Mouse (Mus musculus) cerebellum, adult (tissue): ENCODE data around the gene B3galt4.

ENCODE experiments used
- ATAC-seq: cut with Nextera tagmentation; 2 replicates; pipeline ENCODE4 v1.9.2; 2017; ENCODE audit warnings: mild to moderate bottlenecking, moderate library complexity, mixed read lengths; ENCODE audit not compliant: insufficient number of reproducible peaks, low FRiP score, low TSS enrichment

B3galt4 gene

GRCm38 (mm10) chr17:33925406-33926116, 25.7 kb downstream of the B3galt4 start:
- no peak for ATAC-seq

- ATAC-seq: no peak
These were observed 26.6 kb downstream of the B3galt4 start for GRCm38 (mm10) chr17:33924577-33925283.

GRCm38 (mm10) chr17:33921361-33921760, 29.9 kb downstream of the B3galt4 start:
- no peak for ATAC-seq

GRCm38 (mm10) chr17:33920282-33921097, 30.8 kb downstream of the B3galt4 start:
- 0 out of 2 replicates have a peak, but pooled peaks have one; percentile 19 for ATAC-seq

GRCm38 (mm10) chr17:33919351-33920281, 31.7 kb downstream of the B3galt4 start:
- ATAC-seq: no peak

GRCm38 (mm10) chr17:33918293-33919203, 32.7 kb downstream of the B3galt4 start:
- no peak for ATAC-seq

- ATAC-seq: no peak
These were observed 33.5 kb downstream of the B3galt4 start for GRCm38 (mm10) chr17:33917656-33918292.

- ATAC-seq: no peak
These were observed 34.2 kb downstream of the B3galt4 start for GRCm38 (mm10) chr17:33916847-33917655.

GRCm38 (mm10) chr17:33916294-33916693, 35.0 kb downstream of the B3galt4 start:
- no peak for ATAC-seq

GRCm38 (mm10) chr17:33915671-33916250, 35.5 kb downstream of the B3galt4 start, which contains the start of the genes Tapbp and Zbtb22:
Gene Tapbp (plus strand): TSS chr17:33915899.
Gene Zbtb22 (plus strand): TSS chr17:33915904.
- ATAC-seq: peak; percentile 92

- no peak for ATAC-seq
These were observed 36.3 kb downstream of the B3galt4 start for GRCm38 (mm10) chr17:33914969-33915391.

- no peak for ATAC-seq
These were observed 37.4 kb downstream of the B3galt4 start for GRCm38 (mm10) chr17:33913905-33914304.

GRCm38 (mm10) chr17:33913264-33913663, 38.0 kb downstream of the B3galt4 start:
- no peak for ATAC-seq

GRCm38 (mm10) chr17:33911813-33912414, 39.4 kb downstream of the B3galt4 start:
- ATAC-seq: no peak

GRCm38 (mm10) chr17:33911052-33911812, 40.1 kb downstream of the B3galt4 start:
- ATAC-seq: no peak
